Mouse (Mus musculus) bone marrow macrophage, adult 2 months (primary cell): ENCODE measurements around the gene Hbq1b. TPM values are rescaled to one million over a fixed set of nuclear protein-coding genes. Genes with fewer than 3 reads are reported as not detected.
"Not testable (repeated sequence)": the region's sequence is repeated elsewhere in the genome, so short reads cannot be mapped to it uniquely, and the experiment has no call there.

Experiments
- H3K27ac ChIP-seq: 2 replicates; pipeline ENCODE4 v1.5.1; 2012; ENCODE audit warnings: low read depth, low read length; ENCODE audit not compliant: insufficient read depth
- H3K4me1 ChIP-seq: 2 replicates; pipeline ENCODE4 v1.6.1; 2012; ENCODE audit warnings: low read length; ENCODE audit not compliant: control insufficient read depth, insufficient read depth
- H3K4me3 ChIP-seq: 2 replicates; pipeline ENCODE4 v1.5.1; 2012; ENCODE audit warnings: mild to moderate bottlenecking, low read length, moderate library complexity; ENCODE audit not compliant: insufficient read depth
- CTCF ChIP-seq: IDR thresholded peaks from 2 replicates; pipeline ENCODE4 v1.5.1; 2012; ENCODE audit warnings: low read depth, mild to moderate bottlenecking, low read length, moderate library complexity
- POLR2A ChIP-seq: IDR thresholded peaks from 2 replicates; pipeline ENCODE4 v1.6.1; 2012; ENCODE audit warnings: mild to moderate bottlenecking, low read depth, low read length, borderline replicate concordance
- polyA plus RNA-seq: library from polyadenylated mRNA; stranded (reverse); fragments of >200 nt; gene quantifications from 2 replicates; pipeline ENCODE4 v1.2.4, GENCODE M21; 2012; ENCODE audit not compliant: missing spikeins, insufficient read depth, insufficient read length

Gene Hbq1b
- not detected in 2 replicates for polyA plus RNA-seq

DNA sequence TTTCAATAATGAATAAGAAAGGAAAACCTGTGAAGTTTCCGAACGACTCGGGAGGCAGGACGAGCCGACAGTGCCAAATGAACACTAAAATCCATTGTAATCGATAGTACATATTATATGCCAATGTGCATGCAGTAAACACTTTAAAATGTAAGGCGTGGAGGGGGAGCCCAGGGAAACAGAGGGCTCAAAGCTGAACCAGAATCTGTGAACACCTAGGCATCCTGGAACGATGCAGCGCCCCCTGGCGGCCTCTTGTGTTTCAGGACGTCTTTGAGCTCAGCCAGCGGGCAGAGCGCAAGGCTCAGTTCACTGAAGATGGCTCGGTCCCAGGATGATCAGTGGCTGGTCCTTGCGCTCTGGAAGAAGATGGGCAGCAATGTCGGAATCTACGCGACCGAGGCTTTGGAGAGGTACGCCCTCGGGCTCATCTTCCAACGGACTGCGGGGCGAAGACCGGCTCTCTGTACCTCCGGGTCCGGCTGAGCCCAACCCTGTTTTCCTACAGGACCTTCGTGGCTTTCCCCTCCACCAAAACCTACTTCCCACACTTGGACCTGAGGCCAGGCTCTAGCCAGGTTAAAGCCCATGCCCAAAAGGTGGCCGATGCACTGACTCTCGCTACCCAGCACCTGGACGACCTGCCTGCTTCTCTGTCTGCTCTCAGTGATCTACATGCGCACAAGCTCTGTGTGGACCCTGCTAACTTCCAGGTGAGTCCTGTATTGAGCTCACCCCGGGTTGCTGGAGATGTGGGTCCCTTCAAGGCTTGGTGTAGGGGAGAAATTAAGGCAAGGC, at the start of gene Hbq1b:
Hbq1b (plus strand) TSS at position 271 of the 798 bp plus-strand sequence.
- H3K4me1 ChIP-seq, H3K4me3 ChIP-seq, H3K27ac ChIP-seq: not testable (repeated sequence)
- peak; percentile 81 for TF ChIP-seq CTCF

DNA sequence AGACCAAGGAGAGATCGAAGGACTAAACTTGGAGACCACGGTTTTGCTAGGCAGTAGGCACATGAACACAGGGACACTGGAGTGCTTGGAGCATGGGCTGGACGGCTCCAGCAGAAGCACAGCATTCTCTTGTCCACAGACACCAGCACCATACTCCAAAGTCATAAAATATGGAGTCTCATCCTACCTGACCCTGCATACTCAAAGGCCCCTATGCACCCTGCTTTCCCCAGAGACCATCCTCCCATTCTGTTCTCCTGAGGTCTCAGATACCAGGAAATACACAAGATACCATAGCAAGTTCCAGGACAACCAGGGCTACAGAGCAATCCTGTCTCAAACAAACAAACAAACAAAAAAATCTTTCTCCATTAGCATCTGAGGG, 49.4 kb upstream of the Hbq1b start:
- Histone ChIP-seq H3K27ac (no peak overlapping the region), H3K4me1 (no peaks in the 10 kb centered on the region), H3K4me3 (no peak overlapping the region)
- no peak for TF ChIP-seq CTCF
- no peak for TF ChIP-seq POLR2A

DNA sequence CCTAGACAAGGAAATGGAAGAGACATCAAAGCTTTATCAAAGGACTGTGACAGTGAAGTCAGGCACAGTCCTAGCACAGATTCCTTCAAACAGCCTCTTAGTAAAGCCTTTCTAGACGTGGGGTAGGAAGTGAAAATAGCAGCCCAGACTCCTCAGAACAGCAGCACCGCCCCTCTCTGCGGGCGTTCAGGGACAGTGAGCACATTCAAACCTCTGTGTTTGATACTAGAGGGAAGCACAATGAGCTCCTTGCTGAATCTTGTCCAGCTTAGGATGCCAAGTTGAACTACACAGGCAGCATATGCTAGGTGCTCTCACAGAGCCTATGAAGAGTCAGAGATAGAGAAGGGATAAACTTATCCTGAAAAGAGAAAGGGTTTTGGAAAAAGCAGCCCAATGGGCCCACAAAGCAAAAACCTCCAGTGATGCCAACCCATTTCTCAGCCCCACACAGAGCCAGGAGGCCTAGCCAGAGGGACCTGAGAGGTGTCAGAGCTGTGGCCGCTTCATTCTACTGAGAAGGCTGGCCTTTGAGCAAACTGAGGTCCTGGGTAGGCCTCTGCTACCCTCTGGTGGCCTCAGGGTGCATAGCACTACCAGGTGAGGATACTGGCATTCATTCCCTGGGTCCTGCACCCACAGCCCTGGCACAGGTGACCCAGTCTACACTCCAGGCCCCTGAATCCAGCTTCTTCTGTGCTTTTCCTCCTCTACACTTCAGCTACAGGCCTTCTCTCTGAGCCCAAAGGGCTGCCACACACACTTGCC, 48.5 kb upstream of the Hbq1b start:
- no peak overlapping the region for H3K27ac ChIP-seq
- TF ChIP-seq CTCF (peak; percentile 94), POLR2A (no peak)
- no peaks in the 10 kb centered on the region for H3K4me1 ChIP-seq

DNA sequence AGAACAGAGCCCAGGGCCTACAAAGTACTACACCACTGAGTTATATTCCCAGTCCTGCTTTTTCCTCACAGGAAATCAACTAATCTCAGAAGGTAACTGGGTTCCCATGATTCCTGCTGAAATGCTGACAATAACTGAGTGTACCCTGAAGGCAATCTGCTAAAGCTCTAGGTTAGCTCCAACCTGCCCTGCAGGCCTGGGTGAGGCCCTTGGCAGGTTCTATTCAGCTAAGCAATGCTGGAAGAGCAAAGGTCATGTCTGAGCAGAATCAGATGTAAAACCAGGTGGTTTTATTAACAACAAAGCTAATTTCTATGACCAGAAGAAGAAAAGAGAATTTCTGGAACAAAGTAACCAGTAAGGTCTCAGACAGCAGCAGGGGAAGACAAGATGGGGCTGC, 45.4 kb upstream of the Hbq1b start:
- TF ChIP-seq CTCF (no peak), POLR2A (no peak)
- Histone ChIP-seq H3K4me3 (no peak overlapping the region), H3K27ac (no peak overlapping the region), H3K4me1 (no peaks in the 10 kb centered on the region)

More for the DNA sequence above, 48.5 kb upstream of the Hbq1b start:
- no peak overlapping the region for H3K4me3 ChIP-seq

DNA sequence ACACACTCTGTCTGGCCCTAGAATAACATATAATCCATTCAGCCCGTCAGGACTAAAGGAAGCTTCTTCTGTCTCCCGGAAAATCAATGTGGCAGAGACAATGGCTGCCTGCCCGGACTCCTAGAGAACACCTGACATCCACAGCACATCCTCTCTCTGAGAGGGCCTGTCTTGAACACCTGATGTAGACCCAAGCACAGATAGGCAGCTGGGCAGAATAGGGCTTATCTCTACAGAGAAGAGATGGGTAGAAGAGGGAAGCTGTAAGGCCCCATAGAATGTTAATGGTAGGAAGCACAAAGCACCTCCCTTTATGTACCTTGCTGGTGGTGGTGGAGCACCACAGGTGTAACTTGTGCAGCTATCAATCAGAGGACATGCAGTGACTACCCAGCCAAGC, 44.6 kb upstream of the Hbq1b start:
- Histone ChIP-seq H3K4me1 (no peaks in the 10 kb centered on the region), H3K4me3 (no peak overlapping the region), H3K27ac (no peak overlapping the region)
- TF ChIP-seq POLR2A (no peak), CTCF (no peak)

DNA sequence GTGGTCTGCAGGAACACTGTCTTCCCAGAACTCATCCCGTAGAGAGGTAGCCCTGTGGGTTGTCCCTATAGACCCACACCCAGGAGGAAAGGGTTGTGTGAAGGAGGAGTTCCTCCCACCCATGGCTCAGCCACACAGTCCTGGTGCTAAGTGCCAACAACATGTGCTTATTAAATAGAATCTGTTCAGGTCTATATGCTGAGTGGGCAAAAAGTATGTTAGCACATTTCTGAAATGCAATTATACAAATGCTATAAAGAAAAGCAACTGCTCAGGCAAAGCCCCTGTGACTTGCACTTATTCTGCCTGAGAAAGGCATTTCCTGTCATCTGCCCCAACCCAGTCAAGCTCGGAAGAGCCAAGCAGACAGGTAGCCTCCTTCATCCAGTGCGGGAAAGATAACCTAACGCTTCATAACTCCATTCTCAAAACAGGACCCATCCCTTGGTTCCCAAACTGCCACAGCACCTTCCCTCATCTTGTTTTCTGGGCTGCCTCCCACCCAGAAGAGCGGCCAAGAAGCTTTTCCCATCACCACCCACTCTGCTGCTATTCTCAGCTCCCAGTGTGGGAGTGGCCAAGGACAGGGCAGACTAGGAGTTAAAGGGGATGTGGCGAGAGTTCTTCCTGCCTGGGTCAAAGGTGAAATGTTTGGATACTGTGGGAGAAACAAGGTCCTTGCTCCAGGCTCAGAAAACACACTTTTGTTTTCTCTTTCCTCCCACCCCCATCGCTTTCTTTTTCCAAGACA, 43.4 kb upstream of the Hbq1b start:
- Histone ChIP-seq H3K27ac (no peak overlapping the region), H3K4me1 (no peaks in the 10 kb centered on the region), H3K4me3 (no peak overlapping the region)
- TF ChIP-seq POLR2A, result no peak
- TF ChIP-seq CTCF, result no peak

DNA sequence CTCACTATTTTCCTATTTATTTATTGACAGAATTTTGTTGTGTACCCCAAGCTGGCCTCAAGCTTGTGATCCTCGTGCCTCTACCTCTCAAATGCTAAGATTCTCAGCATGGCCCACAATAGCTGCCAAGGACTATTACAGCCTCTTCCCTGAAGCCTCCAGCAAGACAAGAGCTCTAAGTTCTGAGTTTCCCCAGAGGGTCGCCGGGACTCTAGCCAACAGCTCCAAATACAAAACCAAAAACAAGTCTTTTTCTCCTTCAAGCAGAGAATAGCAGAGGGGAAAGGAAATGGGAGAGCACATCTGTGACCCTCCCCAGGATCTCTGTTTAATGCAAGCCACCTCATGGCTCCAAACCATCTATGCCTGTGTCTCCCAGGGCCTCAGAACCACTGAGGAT, 42.7 kb upstream of the Hbq1b start:
- H3K4me1 ChIP-seq, result no peaks in the 10 kb centered on the region
- H3K4me3 ChIP-seq, result no peak overlapping the region
- no peak overlapping the region for H3K27ac ChIP-seq
- TF ChIP-seq CTCF (no peak), POLR2A (no peak)

DNA sequence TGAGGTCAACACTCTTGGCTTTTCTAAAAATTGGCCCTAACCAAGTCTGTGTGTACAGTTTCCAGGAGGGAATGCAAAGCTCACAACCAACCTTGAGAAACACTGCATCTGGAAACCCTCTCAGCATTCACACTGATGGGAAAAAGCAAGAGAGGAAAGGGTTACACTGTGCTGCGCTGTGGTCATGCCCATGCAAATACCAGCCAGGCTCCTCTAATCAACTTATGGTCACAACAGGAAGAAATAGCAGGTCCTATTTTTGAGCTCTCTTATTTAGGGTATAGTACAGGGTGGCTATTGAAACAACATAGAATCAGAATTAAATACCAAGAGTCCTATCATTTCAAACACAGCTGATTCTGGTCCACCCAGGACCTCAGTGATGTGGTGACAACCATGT, 42.1 kb upstream of the Hbq1b start:
- TF ChIP-seq POLR2A, result no peak
- TF ChIP-seq CTCF, result no peak
- H3K27ac ChIP-seq, result no peak overlapping the region
- H3K4me1 ChIP-seq, result no peaks in the 10 kb centered on the region
- no peak overlapping the region for H3K4me3 ChIP-seq

DNA sequence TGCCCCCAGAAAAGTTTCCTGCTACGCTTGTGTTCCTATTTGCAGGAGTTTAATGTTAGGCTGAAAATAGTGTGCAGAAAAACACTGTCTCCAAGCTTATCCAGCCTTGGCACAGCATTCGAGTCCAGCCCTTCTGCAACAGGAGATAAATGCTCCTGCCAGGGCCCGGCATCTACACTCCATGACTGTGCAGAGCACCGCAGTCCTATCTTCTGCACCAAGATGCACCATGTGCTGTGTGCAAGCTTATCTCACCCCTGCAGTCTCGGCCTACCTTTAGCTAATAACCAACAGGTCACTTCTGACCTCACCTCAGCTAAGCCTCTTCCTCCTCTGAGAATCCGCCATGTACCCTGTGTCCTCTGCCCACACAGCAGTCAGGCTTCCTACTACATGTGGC, 41.2 kb upstream of the Hbq1b start:
- Histone ChIP-seq H3K4me3 (no peak overlapping the region), H3K4me1 (no peaks in the 10 kb centered on the region), H3K27ac (no peak overlapping the region)
- TF ChIP-seq POLR2A, result no peak
- no peak for TF ChIP-seq CTCF
